Mouse (Mus musculus) cerebellum, postnatal 10 days (tissue): ENCODE results near the gene Wipi2.

ENCODE experiments used
- DNase-seq, 2 experiments: peaks; one replicate each; pipeline ENCODE4 v3.0.0; 2021; ENCODE audit warnings: mixed read lengths in 2 of 2

Wipi2 gene

DNA sequence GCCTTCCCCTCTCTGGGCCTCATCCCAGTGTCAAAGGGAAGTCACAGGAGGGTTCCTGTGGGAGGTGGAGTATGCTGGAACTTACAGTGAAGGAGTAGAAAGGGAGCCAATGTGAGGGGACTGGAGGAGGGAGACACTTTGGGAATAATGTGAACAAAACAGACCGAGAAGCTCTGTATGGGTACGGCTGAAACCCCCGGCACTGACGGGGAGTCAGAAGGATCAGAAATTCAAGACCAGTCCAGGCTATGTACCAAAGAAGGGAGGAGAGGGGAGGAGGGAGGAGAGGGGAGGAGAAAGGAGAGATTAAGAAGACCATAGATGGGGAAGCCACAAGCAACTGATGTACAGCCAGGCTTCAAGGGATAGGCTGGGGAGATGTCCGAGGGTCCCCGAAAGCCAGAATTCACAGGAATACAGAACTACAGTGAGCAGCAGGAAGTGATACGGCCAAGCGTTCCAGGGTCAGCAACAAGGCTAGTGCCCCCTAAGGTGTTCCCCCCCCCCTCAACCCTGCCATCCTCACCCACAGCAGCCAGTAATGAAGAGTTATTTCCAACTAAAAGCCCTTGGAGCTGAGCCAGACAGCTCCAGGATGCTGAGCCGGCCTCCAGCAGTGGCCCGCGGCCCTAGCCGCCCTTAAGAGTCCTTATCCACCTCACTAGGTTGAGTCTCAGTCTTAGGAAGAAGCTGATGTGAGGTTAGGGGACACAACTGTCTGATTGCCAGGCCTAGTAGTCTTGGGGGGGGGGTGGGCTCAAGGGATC lies 65.7 kb downstream of the Wipi2 start:
- peak in 1 of 2 experiments; percentile 64 for DNase-seq

DNA sequence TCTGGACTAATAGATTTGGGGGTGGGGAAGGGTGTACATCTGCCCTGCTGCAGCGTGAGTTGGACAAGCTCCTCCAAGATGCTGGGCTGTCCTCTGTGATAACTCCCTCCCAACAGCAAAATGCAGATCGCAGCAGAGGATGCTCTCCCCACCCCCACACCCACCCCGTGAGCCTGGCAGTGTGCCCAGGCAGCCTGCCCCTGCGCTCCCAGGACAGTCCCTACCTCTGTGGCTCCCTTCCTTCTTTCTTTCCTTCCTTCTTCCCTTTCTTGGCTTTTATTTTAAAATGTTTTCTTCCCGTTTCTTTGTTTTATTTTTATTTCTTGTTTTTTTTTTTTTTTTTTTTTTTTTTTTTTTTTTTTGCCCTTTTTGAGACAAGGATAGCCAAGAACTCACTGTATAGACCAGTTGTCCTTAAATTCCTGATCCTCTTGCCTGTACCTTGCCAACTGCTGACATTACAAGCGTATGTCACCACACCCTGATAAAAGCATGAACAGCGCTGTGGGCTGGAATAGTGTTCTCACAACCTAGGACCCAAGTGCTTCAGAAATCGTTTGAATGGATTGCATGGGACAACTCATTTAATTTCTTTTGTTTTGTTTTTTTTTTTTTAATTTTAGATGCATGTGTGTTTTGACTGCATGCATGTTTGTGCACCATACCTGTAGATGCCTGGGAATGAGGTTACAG lies 66.4 kb downstream of the Wipi2 start:
- peak; percentile 78 to 80 for DNase-seq

GRCm38 (mm10) chr5:142694627-142695340 lies 67.3 kb downstream of the Wipi2 start:
- peak; percentile 34 to 41 for DNase-seq

- DNase-seq = peak in 1 of 2 experiments; percentile 50
Measured at GRCm38 (mm10) chr5:142696258-142696657, 68.8 kb downstream of the Wipi2 start.

DNA sequence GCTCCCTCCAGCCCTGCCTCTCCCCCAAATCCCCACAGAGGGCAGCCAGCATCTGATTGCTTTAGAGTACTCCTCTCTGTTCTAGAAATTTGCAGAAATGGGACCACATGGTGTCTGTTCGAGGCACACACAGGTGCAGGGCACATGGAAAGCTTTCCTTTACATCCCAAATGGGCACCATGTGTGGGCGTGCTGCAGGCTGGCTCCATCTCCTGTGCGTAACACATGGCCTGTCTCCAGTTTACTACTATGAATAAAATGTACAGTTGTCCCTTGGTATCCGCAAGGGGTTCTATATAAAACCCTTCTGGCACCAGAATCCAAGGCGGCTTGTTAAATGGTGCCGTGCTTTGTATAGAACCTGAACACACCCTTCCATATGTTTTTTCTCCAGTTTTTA lies 69.4 kb downstream of the Wipi2 start:
- no peak for DNase-seq

DNA sequence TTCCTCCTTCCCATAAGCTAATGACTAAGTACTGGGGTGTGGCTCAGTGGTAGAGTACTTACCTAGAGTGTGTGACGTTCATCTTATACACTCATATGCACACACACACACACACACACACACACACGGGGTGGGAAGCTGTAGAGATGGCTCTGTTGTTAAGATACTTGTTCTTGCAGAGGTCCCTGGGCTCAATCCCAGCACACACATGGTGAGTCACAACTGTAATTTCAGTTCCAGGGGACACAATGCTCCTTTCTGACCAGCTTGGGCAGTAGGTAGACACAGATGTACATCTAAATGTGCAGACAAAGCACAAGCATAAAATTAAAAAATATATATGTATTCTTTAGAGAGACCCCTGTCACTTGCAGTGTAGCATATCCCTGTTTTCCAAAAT lies 70.2 kb downstream of the Wipi2 start:
- no peak for DNase-seq

GRCm38 (mm10) chr5:142700842-142701589 lies 73.5 kb downstream of the Wipi2 start:
- DNase-seq = peak in 1 of 2 experiments; percentile 62

GRCm38 (mm10) chr5:142701651-142702510 lies 74.4 kb downstream of the Wipi2 start:
- peak; percentile 89 to 90 for DNase-seq

DNA sequence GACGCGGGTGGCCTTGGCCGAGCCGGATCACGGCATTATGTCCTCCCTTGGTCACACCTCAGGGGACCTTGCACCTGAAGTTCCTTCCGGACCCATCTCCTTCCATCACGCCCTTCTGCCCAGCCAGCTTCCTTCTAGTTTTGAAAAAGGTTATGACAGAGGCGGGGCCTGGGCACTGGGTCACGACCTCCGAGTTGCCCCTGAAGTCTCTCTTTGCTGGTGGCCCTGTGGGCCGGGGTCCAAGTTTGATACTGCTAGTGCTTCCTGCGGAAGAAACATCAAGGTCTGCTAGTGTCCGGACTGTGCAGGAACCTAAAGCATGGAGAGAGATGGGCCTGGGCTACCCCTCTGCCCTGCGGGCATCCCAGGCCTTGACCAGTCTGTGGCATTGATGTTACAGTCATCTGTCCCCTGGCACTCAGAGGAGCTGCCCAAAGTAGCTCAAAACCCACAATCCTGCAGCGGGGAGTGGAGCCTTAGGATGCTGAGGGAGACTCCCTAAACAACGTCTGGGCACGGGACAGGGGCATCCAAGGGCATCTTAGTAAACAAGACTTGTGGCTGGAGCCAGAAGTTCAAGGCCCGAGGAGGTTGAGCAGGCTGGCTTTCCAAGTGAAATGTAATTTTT lies 75.1 kb downstream of the Wipi2 start:
- peak in 1 of 2 experiments; percentile 55 for DNase-seq

GRCm38 (mm10) chr5:142703569-142703968 lies 76.1 kb downstream of the Wipi2 start:
- DNase-seq = peak; percentile 91 to 93

DNA sequence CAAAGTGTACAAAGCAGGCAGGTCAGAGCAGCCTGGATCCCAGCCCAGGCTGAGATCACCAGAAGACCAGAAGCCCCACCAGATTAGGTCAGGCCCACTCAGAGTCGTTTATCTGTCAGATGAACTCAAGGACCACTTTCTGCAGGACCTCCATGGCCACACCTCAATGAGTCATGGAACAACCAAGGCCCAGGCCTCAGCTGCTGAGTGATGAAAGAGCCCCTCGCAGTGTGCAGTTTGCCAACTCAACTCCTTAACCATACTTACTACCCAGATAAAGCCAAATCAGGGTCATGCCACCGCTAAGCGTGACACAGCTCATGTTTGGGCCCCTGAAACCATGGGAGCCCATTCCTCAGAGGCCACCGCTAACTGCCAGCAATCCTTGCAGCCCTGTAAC lies 80.2 kb downstream of the Wipi2 start:
- DNase-seq = no peak

- DNase-seq = no peak
Measured at GRCm38 (mm10) chr5:142709436-142709835, 81.9 kb downstream of the Wipi2 start.

GRCm38 (mm10) chr5:142712373-142712772 lies 84.9 kb downstream of the Wipi2 start:
- DNase-seq = no peak

DNA sequence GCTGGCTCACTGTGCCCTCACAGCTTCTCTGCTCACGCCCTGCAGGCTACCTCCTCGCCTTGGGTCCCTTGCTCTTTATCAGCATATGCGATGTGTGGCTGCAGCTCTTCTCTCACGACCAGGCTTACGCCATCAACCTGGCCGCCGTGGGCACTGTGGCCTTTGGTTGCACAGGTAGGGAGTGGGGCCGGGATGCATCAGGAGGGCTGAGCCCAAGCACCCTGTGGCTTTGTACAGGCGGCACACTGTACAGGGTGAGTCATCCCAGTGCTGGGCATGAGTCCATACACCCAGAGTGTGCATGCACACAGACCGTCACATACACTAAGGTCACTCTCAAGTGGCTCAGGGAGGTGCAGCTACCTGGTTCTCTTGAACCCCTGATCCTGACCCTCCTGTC lies 86.5 kb downstream of the Wipi2 start:
- no peak for DNase-seq

- no peak for DNase-seq
Measured at GRCm38 (mm10) chr5:142715059-142715458, 87.6 kb downstream of the Wipi2 start.

- DNase-seq = peak; percentile 52 to 64
Measured at GRCm38 (mm10) chr5:142716056-142716455, 88.6 kb downstream of the Wipi2 start.

DNA sequence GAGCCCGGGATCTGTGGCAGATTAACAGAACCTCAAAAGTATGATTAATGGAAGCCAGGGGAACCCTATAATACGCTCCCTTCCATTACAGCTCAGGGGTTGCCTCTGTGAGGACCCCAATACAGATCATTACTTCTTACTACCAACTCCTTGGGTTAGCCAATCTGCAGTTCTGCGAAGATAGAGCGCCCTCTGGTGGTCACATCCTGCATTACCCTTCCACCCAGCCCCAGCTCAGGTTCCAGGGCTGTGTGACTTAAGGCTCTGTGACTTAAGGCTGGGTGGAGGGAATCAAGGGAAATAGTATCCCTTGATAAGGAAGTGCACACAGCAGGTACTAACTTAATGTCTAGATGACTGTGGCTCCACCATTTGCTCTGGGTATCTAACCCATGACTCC lies 90.5 kb downstream of the Wipi2 start:
- DNase-seq = peak; percentile 94 to 97

GRCm38 (mm10) chr5:142718486-142718885 lies 91.0 kb downstream of the Wipi2 start:
- peak in 1 of 2 experiments; percentile 39 for DNase-seq

- DNase-seq = peak in 1 of 2 experiments; percentile 38
Measured at GRCm38 (mm10) chr5:142719897-142720296, 92.4 kb downstream of the Wipi2 start.
